Mouse (Mus musculus) CH12.LX (cell line): ENCODE measurements around the gene Slc23a2.

Source experiments
- CHD1 ChIP-seq: IDR thresholded peaks from 2 replicates; pipeline ENCODE4 v1.6.1; 2012; ENCODE audit warnings: low read depth, low read length, improper control_type of control experiment, inconsistent platforms
- CTCF ChIP-seq, 2 experiments: IDR thresholded peaks in 1 of 2; conservative IDR thresholded peaks in 1 of 2; 2 replicates each; pipeline ENCODE4 v1.5.1; 2011 to 2012; ENCODE audit warnings: low read depth in 2 of 2, low read length in 2 of 2, improper control_type of control experiment in 1 of 2, inconsistent platforms in 1 of 2, mild to moderate bottlenecking in 1 of 2, moderate library complexity in 1 of 2
- ELF1 ChIP-seq: IDR thresholded peaks from 2 replicates; pipeline ENCODE4 v1.6.1; 2014; ENCODE audit warnings: low read depth, mild to moderate bottlenecking, inconsistent platforms, low read length, improper control_type of control experiment
- EP300 ChIP-seq: IDR thresholded peaks from 2 replicates; pipeline ENCODE4 v1.6.1; 2011; ENCODE audit warnings: low read length, improper control_type of control experiment
- HCFC1 ChIP-seq: IDR thresholded peaks from 2 replicates; pipeline ENCODE4 v1.6.1; 2012; ENCODE audit warnings: low read depth, mild to moderate bottlenecking, inconsistent platforms, low read length, improper control_type of control experiment
- MAZ ChIP-seq: IDR thresholded peaks from 2 replicates; pipeline ENCODE4 v1.6.1; 2012; ENCODE audit warnings: low read depth, mild to moderate bottlenecking, inconsistent platforms, low read length, improper control_type of control experiment, moderate library complexity
- NRF1 ChIP-seq: IDR thresholded peaks from 2 replicates; pipeline ENCODE4 v1.6.1; 2014; ENCODE audit warnings: low read depth, mild to moderate bottlenecking, inconsistent platforms, low read length, improper control_type of control experiment, moderate library complexity
- POLR2A ChIP-seq: IDR thresholded peaks from 2 replicates; pipeline ENCODE4 v1.6.1; 2011; ENCODE audit warnings: low read depth, mild to moderate bottlenecking, improper control_type of control experiment, low read length
- POLR2AphosphoS2 ChIP-seq: IDR thresholded peaks from 2 replicates; pipeline ENCODE4 v1.6.1; 2011; ENCODE audit warnings: low read depth, low read length, improper control_type of control experiment
- SIN3A ChIP-seq: IDR thresholded peaks from 2 replicates; pipeline ENCODE4 v1.6.1; 2012; ENCODE audit warnings: low read length, improper control_type of control experiment, inconsistent platforms
- SMC3 ChIP-seq: IDR thresholded peaks from 2 replicates; pipeline ENCODE4 v1.6.1; 2011; ENCODE audit warnings: low read depth, low read length, improper control_type of control experiment
- ZC3H11A ChIP-seq: IDR thresholded peaks from 2 replicates; pipeline ENCODE4 v1.6.1; 2012; ENCODE audit warnings: low read depth, mild to moderate bottlenecking, inconsistent platforms, low read length, improper control_type of control experiment
- ZKSCAN1 ChIP-seq: IDR thresholded peaks from 2 replicates; pipeline ENCODE4 v1.6.1; 2012; ENCODE audit warnings: low read depth, inconsistent platforms, low read length, improper control_type of control experiment, borderline replicate concordance

DNA sequence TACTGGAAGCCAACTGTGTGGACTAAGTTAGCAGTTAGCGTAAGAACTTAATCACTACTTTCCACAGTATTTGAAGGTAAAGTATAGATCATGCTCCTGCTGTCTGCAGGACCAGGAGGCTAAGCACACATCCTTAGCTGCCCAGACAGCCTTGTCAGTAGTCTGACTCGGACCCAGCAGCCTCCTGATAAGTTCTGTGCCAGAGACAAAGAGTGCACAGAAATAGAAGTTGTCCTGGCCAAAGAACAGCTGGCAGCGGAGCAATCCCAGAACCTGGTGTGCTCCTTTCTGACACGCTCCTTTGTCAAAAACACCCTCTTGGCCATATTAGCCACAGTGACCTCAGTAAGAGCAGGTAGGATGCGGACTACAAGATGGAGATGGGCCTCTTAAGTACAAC lies 65.8 kb downstream of the Slc23a2 start:
- TF ChIP-seq POLR2AphosphoS2 (no peak), CTCF (conservative IDR thresholded peaks at IDR 0.05 in 1 of 2, IDR thresholded peaks at IDR 0.05 in 1 of 2; ENCODE audit: low read depth in 2 of 2, low read length in 2 of 2) (no peak), ELF1 (no peak), EP300 (no peak), CHD1 (no peak), NRF1 (no peak), HCFC1 (no peak), ZC3H11A (no peak), ZKSCAN1 (no peak), SMC3 (no peak), SIN3A (no peak), MAZ (no peak), POLR2A (no peak)
